Comparison of ENCODE assay signal across 8 mouse cellular contexts in genomic region chr14:121797457-121798410, GRCm38 (mm10). TPM values are rescaled to one million over a fixed set of nuclear protein-coding genes. Genes with fewer than 3 reads are reported as not detected.
DNase-seq lines count a peak whose midpoint lies in the region; ATAC-seq and TF ChIP-seq lines count a peak whose summit lies in the region.

Dock9 (minus strand) TSS chr14:121797837.

- peak; percentile 36; the same call in 1 of the 2 replicates for TF ChIP-seq CTCF in gastrocnemius, adult 2 months (IDR thresholded peaks at IDR 0.05)
- TF ChIP-seq CTCF in hindbrain, postnatal 0 days (IDR thresholded peaks at IDR 0.05; ENCODE audit: low read depth), result no peak
- no peak; the same call in none of the 2 replicates for TF ChIP-seq CTCF in left cerebral cortex, adult 2 months (IDR thresholded peaks at IDR 0.05)

- WGBS in hindbrain, postnatal 0 days, result 2% methylated on average over 102 of the region's 106 CpGs

- H3K36me3 ChIP-seq in hindbrain, postnatal 0 days (ENCODE audit: insufficient read depth, low read length), result no peaks in the 10 kb centered on the region

- H3K27ac ChIP-seq in gastrocnemius, adult 2 months, result peak within 1 kb of the TSS; percentile 96
- peak within 1 kb of the TSS; percentile 89 for H3K27ac ChIP-seq in hindbrain, postnatal 0 days
- peak within 1 kb of the TSS; percentile 97 for H3K27ac ChIP-seq in left cerebral cortex, adult 2 months

- H3K4me3 ChIP-seq in gastrocnemius, adult 2 months, result peak within 1 kb of the TSS; percentile 87
- peak within 1 kb of the TSS; percentile 73 for H3K4me3 ChIP-seq in hindbrain, postnatal 0 days (ENCODE audit: low read length)
- H3K4me3 ChIP-seq in left cerebral cortex, adult 2 months, result peak within 1 kb of the TSS; percentile 93

- H3K4me2 ChIP-seq in hindbrain, postnatal 0 days (ENCODE audit: low read depth, low read length), result peak within 1 kb of the TSS; percentile 92

- H3K4me1 ChIP-seq in hindbrain, postnatal 0 days (ENCODE audit: insufficient read depth, low read length), result no peaks in the 10 kb centered on the region

- intact Hi-C loops in gastrocnemius, adult 2 months (cut with DNase I), result loop anchor here (5.0 kb wide), 3 partner anchors 80 to 210 kb away; partner anchors contain the start of gene Ubac2
- intact Hi-C loops in left cerebral cortex, adult 2 months (cut with DNase I), result loop anchor here (2.0 kb wide), 1 partner anchor 81 kb away; the partner anchor contains the start of gene Ubac2

- DNase-seq in ZHBTc4 (ENCODE audit: low read depth, low spot score), result peak; percentile 96
- peak; percentile 95 for DNase-seq in gastrocnemius, adult 2 months
- DNase-seq in hindbrain, postnatal 0 days (ENCODE audit: low spot score), result peak; percentile 81
- DNase-seq in left cerebral cortex, adult 2 months (ENCODE audit: extremely low spot score in 1 of 2, low spot score in 2 of 2), result peak; percentile 83 to 85
- peak; percentile 71 to 83 for DNase-seq in right cerebral cortex, adult 2 months (ENCODE audit: low spot score in 2 of 2)
- peak; percentile 92 for DNase-seq in urinary bladder, postnatal 14 days (ENCODE audit: low spot score)

- no peaks in the 10 kb centered on the region for H3K27me3 ChIP-seq in hindbrain, postnatal 0 days (ENCODE audit: insufficient read depth, low read length)

- peak; percentile 65 for ATAC-seq in common myeloid progenitor, adult 5-6 weeks (replicated peaks; ENCODE audit: low read depth, poor library complexity, severe bottlenecking)
- ATAC-seq in hindbrain, postnatal 0 days, result peak; percentile 85
- peak; percentile 67 for ATAC-seq in megakaryocyte, adult 5-6 weeks (ENCODE audit: poor library complexity, severe bottlenecking)

- H3K9ac ChIP-seq in hindbrain, postnatal 0 days (replicated peaks; ENCODE audit: low read length), result peak within 1 kb of the TSS; percentile 67

- H3K9me3 ChIP-seq in hindbrain, postnatal 0 days (ENCODE audit: low read length), result no peaks in the 10 kb centered on the region

RNA-seq across cellular contexts. Expression of gene Dock9, which starts in this region (rescaled TPM):
- total RNA-seq in common myeloid progenitor, adult 5-6 weeks (2017), result 5.7 and 6.7 TPM in 2 replicates
- total RNA-seq in gastrocnemius, adult 2 months (2021), result 10 to 100 TPM; 15.3 to 21.4 TPM
- 46.0 and 51.3 TPM in 2 replicates for total RNA-seq in hindbrain, postnatal 0 days (2014; rRNA removed)
- 11.7 and 12.7 TPM in 2 replicates for polyA plus RNA-seq in hindbrain, postnatal 0 days (2015; fragmentation: Nextera tagmentation; extraction: Ambion mirVana)
- total RNA-seq in left cerebral cortex, adult 2 months (2021), result 10 to 100 TPM; 87.1 to 91.6 TPM
- total RNA-seq in megakaryocyte, adult 5-6 weeks (2015), result 0.23 and 0.31 TPM in 2 replicates
- 0.22 and 0.57 TPM in 2 replicates for total RNA-seq in megakaryocyte, adult 5-6 weeks (2017)

Comparison
In these comparisons a context has a peak if more than half of its experiments do, and no peak if none do; other contexts are left out.
1. Peak in every context shown above with its lines: DNase-seq, ATAC-seq, H3K4me3 ChIP-seq and H3K27ac ChIP-seq.
2. Peak in ATAC-seq in megakaryocyte, adult 5-6 weeks; RNA of the gene not detected or under 1 TPM.